Mouse (Mus musculus) kidney, adult 2 months (tissue): ENCODE data around the gene Ppp4r1. TPM values are rescaled to one million over a fixed set of nuclear protein-coding genes. Genes with fewer than 3 reads are reported as not detected.
A peak's percentile ranks its signal among the peaks of the same experiment; 100 is the strongest.

Source experiments
- DNase-seq: peaks from one replicate; pipeline ENCODE4 v3.0.0; 2021
- H3K27ac ChIP-seq: fragments of 200-500 bp; 2 replicates; pipeline ENCODE4 v1.5.1; 2012; ENCODE audit warnings: low read depth, low read length, control low read depth, inconsistent platforms; ENCODE audit not compliant: insufficient read depth
- H3K27me3 ChIP-seq: fragments of 200-500 bp; replicated peaks from 2 replicates; pipeline ENCODE4 v1.6.1; 2012; ENCODE audit warnings: mild to moderate bottlenecking, moderate library complexity, low read length, inconsistent platforms; ENCODE audit not compliant: control insufficient read depth, insufficient read depth
- H3K36me3 ChIP-seq: fragments of 200-500 bp; 2 replicates; pipeline ENCODE4 v1.6.1; 2012; ENCODE audit warnings: mild to moderate bottlenecking, moderate library complexity, low read length, inconsistent platforms; ENCODE audit not compliant: control insufficient read depth, insufficient read depth
- H3K4me1 ChIP-seq: fragments of 200-500 bp; 2 replicates; pipeline ENCODE4 v1.6.1; 2011; ENCODE audit warnings: low read length; ENCODE audit not compliant: control insufficient read depth, insufficient read depth
- H3K4me3 ChIP-seq: fragments of 200-500 bp; 2 replicates; pipeline ENCODE4 v1.5.1; 2011; ENCODE audit warnings: mild to moderate bottlenecking, low read depth, low read length, control low read depth; ENCODE audit not compliant: insufficient read depth
- CTCF ChIP-seq: fragments of 200-500 bp; conservative IDR thresholded peaks from 2 replicates; pipeline ENCODE4 v1.5.1; 2011; ENCODE audit warnings: low read depth, mild to moderate bottlenecking, control low read depth, low read length, moderate library complexity, mixed read lengths; ENCODE audit not compliant: insufficient read depth, insufficient read length
- POLR2A ChIP-seq: fragments of 200-500 bp; IDR thresholded peaks from one replicate; pipeline ENCODE4 v1.6.1; 2011; ENCODE audit warnings: low read depth, low read length, control low read depth
- WGBS: fragments of 180-500 bp; shearing (Covaris S2); methylation state at CpG from one replicate; pipeline ENCODE4 v1.1.7; 2018; 5-methylcytosine and 5-hydroxymethylcytosine counted together
- polyA plus RNA-seq: library from polyadenylated mRNA; depleted of rRNA; stranded (reverse); fragments of >200 nt; gene quantifications from 2 replicates; pipeline ENCODE4 v1.2.3, GENCODE M21; 2012

Ppp4r1 gene
- polyA plus RNA-seq, 1 experiment = 34.3 TPM

DNA sequence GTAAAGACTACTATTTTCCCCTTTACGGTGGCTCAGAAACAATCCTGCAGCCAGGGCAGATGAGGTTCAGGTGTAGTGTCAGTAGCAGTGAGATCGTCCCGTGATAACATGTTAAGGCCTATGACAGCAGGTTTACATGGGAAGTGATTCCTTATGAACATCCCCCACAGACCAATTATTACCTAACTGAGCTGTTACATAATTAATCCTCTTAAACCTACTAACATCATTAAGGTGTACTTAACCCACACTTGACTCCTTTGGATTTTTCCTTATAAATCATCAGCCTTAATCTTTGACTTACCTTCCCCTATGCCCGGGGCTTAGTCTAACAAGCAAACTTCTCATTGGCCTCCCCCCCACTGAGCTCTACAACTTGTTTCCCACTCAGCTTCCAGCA is 90.8 kb downstream of the Ppp4r1 start:
- no peak for TF ChIP-seq POLR2A
- TF ChIP-seq CTCF = no peak
- Histone ChIP-seq H3K4me3 (no peak overlapping the region), H3K27me3 (no peaks in the 10 kb centered on the region), H3K36me3 (no peaks in the 10 kb centered on the region), H3K27ac (no peak overlapping the region), H3K4me1 (no peaks in the 10 kb centered on the region)
- DNase-seq = no peak
- 71% methylated on average over 4 of the region's 4 CpGs for WGBS

GRCm38 (mm10) chr17:65873834-65874233 is 91.5 kb downstream of the Ppp4r1 start:
- Histone ChIP-seq H3K4me3 (no peak overlapping the region), H3K4me1 (no peaks in the 10 kb centered on the region), H3K27me3 (no peaks in the 10 kb centered on the region), H3K27ac (no peak overlapping the region), H3K36me3 (no peaks in the 10 kb centered on the region)
- DNase-seq = no peak
- TF ChIP-seq CTCF (no peak), POLR2A (no peak)
- 89% methylated on average over 11 of the region's 11 CpGs for whole genome bisulfite sequencing

DNA sequence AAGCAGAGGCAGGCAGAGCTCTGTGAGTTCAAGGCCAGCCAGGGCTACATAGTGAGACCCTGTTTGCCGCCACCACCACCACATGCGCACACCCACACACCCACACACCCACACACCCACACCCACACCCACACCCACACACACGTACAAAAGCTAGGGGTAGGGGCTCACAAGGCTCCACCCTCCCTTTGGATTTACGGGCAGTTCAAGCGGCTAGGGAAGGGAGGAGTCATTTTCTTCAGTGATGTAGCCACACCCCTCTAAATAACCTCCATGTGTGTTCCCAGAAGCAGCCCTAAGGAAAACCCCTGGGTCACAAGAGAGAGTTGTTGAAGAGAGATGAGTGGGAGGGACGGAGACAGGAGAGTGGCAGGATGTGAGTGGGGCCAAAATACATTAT is 94.7 kb downstream of the Ppp4r1 start:
- Histone ChIP-seq H3K27ac (no peak overlapping the region), H3K36me3 (no peaks in the 10 kb centered on the region), H3K27me3 (no peaks in the 10 kb centered on the region), H3K4me1 (peaks cover 3% of the 10 kb centered on the region; the same call in 1 of the 2 replicates), H3K4me3 (no peak overlapping the region)
- no peak for DNase-seq
- 67% methylated on average over 6 of the region's 6 CpGs for WGBS
- no peak for TF ChIP-seq CTCF
- no peak for TF ChIP-seq POLR2A

GRCm38 (mm10) chr17:65884061-65884669 is 101.8 kb downstream of the Ppp4r1 start:
- peak; percentile 54 for DNase-seq
- Histone ChIP-seq H3K27me3 (no peaks in the 10 kb centered on the region), H3K27ac (peak overlapping the region; percentile 67), H3K4me3 (peak overlapping the region; percentile 72), H3K4me1 (peaks cover 8% of the 10 kb centered on the region; the same call in 1 of the 2 replicates), H3K36me3 (no peaks in the 10 kb centered on the region)
- TF ChIP-seq POLR2A (no peak), CTCF (no peak)
- WGBS = under 1% methylated on average over 56 of the region's 56 CpGs

DNA sequence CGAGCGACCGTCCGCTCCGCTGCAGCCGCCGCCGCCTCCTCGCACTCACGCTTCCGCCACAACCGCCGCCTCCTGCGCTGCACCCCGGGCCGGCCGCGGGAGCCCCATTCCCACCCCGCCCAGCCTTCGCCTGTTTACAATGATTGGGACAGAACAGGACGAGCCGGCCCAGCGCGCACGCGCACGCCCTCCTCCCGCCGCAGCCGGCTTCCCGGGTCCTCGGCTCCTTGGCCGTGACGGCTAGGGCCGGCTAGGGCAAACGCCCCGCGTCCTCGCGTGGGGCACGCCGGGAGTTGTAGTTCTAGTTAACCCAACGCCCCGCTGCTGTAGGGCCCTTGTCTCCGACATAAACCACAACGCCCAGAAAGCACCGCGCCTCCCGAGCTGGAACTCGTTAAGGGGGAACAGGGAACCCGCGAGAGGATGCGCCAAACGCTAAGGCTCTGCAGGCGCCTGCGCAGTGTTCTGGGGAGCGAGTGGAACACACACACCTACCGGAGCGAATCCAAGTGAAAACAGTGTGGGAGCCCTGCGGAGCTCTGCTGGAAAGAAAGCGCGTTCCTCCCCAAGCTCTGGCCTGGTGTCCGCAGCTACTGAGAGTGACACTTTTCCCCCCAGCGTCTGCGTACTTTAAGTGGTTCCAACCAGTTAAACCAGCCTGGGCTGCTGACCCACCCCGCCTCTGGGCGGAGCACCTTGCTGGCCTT is 102.5 kb downstream of the Ppp4r1 start:
- H3K4me1 ChIP-seq = peaks cover 8% of the 10 kb centered on the region; the same call in 1 of the 2 replicates
- TF ChIP-seq CTCF (no peak), POLR2A (peak; percentile 80)
- H3K36me3 ChIP-seq = no peaks in the 10 kb centered on the region
- peak overlapping the region; percentile 91 for H3K27ac ChIP-seq
- under 1% methylated on average over 67 of the region's 67 CpGs for WGBS
- DNase-seq = peak; percentile 100
- peak overlapping the region; percentile 72 for H3K4me3 ChIP-seq
- no peaks in the 10 kb centered on the region for H3K27me3 ChIP-seq

GRCm38 (mm10) chr17:65885398-65885696 is 103.0 kb downstream of the Ppp4r1 start:
- WGBS = under 1% methylated on average over 11 of the region's 11 CpGs
- TF ChIP-seq POLR2A (no peak), CTCF (no peak)
- H3K27me3 ChIP-seq = no peaks in the 10 kb centered on the region
- H3K4me3 ChIP-seq = peak overlapping the region; percentile 71
- H3K36me3 ChIP-seq = no peaks in the 10 kb centered on the region
- peak overlapping the region; percentile 91 for H3K27ac ChIP-seq
- H3K4me1 ChIP-seq = peaks cover 8% of the 10 kb centered on the region; the same call in 1 of the 2 replicates
- no peak for DNase-seq

- DNase-seq = peak; percentile 51
Observed at GRCm38 (mm10) chr17:65885697-65886529, 103.5 kb downstream of the Ppp4r1 start, which contains the start of gene Ralbp1. TSS of gene Ralbp1 (minus strand) at chr17:65885798.

More at GRCm38 (mm10) chr17:65885697-65886529, 103.5 kb downstream of the Ppp4r1 start, which contains the start of gene Ralbp1:
- no peaks in the 10 kb centered on the region for H3K27me3 ChIP-seq
- peak within 1 kb of the TSS; percentile 72 for H3K4me3 ChIP-seq
- 4% methylated on average over 14 of the region's 14 CpGs for WGBS
- no peak for TF ChIP-seq CTCF
- TF ChIP-seq POLR2A = no peak
- peak within 1 kb of the TSS; percentile 91 for H3K27ac ChIP-seq
- no peaks in the 10 kb centered on the region for H3K36me3 ChIP-seq
- H3K4me1 ChIP-seq = peaks cover 8% of the 10 kb centered on the region; the same call in 1 of the 2 replicates
